Mouse (Mus musculus) CD8-positive naive resting alpha-beta T cell, adult 57 days (primary cell): Measurements from ENCODE around the gene Gm10338. TPM values are rescaled to one million over a fixed set of nuclear protein-coding genes. Genes with fewer than 3 reads are reported as not detected.

ENCODE experiments used
- total RNA-seq: library from RNA; stranded (reverse); gene quantifications from one replicate; pipeline ENCODE4 v1.2.4, GENCODE M21; 2023

The Gm10338 gene
- total RNA-seq: not detected

DNA sequence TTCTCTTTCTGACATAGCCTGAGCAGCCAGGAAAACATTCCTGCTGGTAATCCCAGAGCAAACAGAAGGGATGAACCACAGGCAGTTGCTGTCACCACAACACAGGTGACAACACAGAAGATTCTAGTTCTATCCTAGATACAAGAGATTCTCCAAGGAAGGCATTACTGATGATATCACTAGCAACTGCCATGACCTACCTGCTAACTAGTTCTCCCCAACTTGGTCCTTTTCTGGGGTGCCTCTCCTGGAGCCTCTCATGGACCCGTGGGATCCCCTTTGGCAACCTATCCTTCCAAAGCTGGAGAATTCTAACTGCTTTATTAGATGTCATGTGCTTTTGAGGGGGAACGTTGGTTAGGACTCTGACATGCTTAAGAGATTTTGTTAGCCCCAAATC, at the start of gene Gm10338:
Gm10338 (minus strand) TSS at position 101 of the 400 bp plus-strand sequence.

DNA sequence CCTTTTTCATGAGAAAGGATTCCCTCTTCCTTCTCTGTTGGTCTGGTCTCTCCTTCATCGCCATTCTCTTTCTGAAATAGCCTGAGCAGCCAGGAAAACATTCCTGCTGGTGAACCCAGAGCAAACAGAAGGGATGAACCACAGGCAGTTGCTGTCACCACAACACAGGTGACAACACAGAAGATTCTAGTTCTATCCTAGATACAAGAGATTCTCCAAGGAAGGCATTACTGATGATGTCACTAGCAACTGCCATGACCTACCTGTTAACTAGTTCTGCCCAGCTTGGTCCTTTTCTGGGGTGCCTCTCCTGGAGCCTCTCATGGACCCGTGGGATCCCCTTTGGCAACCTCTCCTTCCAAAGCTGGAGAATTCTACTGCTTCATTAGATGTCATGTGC, 48.5 kb upstream of the Gm10338 start, which contains the start of gene Gm10128:
Gm10128 (minus strand) TSS at position 101 of the 400 bp plus-strand sequence.

DNA sequence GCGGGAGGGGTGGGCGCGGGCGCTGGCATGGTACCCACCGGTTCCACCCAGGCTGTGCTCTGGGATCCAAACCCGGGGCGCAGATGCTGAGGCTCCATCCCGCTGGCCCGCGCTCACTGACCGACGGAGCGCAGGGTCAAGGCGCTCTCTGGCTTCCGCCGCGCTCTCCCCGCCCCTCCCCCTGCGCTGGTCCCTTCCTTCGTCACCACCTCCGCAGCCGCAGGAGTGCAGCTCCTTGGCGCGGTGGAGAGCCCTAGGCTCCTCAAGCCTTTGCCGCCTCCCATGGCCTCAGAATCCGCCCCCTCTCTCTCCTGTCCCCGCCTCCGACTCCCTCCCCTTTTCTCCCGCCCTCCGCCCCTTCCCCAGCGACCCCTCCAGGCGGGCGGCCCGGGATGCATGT, 27.0 kb downstream of the Gm10338 start, which contains the start of gene Gm3558:
Gm3558 (minus strand) TSS at position 185 of the 400 bp plus-strand sequence.

Other genes starting within 250 kb of the Gm10338 start
- not detected for gene Gm8374, start 230.5 kb downstream of the Gm10338 start, total RNA-seq
- gene Gm3755, start 144.7 kb downstream of the Gm10338 start, total RNA-seq: not detected
- not detected for gene Gm3752, start 111.8 kb downstream of the Gm10338 start, total RNA-seq
- not detected for gene Gm3558, start 27.0 kb downstream of the Gm10338 start, total RNA-seq
- not detected for gene Gm10128, start 48.4 kb upstream of the Gm10338 start, total RNA-seq
- not detected for gene Gm26661, start 196.0 kb upstream of the Gm10338 start, total RNA-seq
- 31.4 TPM for gene Flnb, start 222.4 kb upstream of the Gm10338 start, total RNA-seq